Mouse (Mus musculus) hindbrain, postnatal 0 days (tissue): ENCODE results near the gene Trp53i13. TPM values are rescaled to one million over a fixed set of nuclear protein-coding genes. Genes with fewer than 3 reads are reported as not detected.

Source experiments
- ATAC-seq: fragments of 200-750 bp; cut with Nextera tagmentation; 2 replicates; pipeline ENCODE4 v1.8.0; 2017; ENCODE audit warnings: mild to moderate bottlenecking, moderate TSS enrichment, moderate library complexity
- DNase-seq: peaks from one replicate; pipeline ENCODE4 v3.0.0-alpha.2; 2015; ENCODE audit warnings: low spot score
- H3K27ac ChIP-seq: fragments of 300-500 bp; sonication (generic); 2 replicates; pipeline ENCODE4 v1.5.1; 2014; ENCODE audit warnings: mild to moderate bottlenecking
- H3K27me3 ChIP-seq: fragments of 300-500 bp; sonication (generic); 2 replicates; pipeline ENCODE4 v1.6.1; 2014; ENCODE audit warnings: low read length, mixed read lengths; ENCODE audit not compliant: insufficient read depth
- H3K36me3 ChIP-seq: fragments of 300-500 bp; sonication (generic); 2 replicates; pipeline ENCODE4 v1.6.1; 2014; ENCODE audit warnings: low read length, mixed read lengths; ENCODE audit not compliant: insufficient read depth
- H3K4me1 ChIP-seq: fragments of 300-500 bp; sonication (generic); 2 replicates; pipeline ENCODE4 v1.6.1; 2014; ENCODE audit warnings: antibody characterized with exemption, low read length, mixed read lengths; ENCODE audit not compliant: insufficient read depth
- H3K4me2 ChIP-seq: fragments of 300-500 bp; sonication (generic); 2 replicates; pipeline ENCODE4 v1.6.1; 2014; ENCODE audit warnings: low read depth, mild to moderate bottlenecking, low read length, moderate library complexity, mixed read lengths
- H3K4me3 ChIP-seq: fragments of 300-500 bp; sonication (generic); 2 replicates; pipeline ENCODE4 v1.5.1; 2014; ENCODE audit warnings: low read length
- H3K9ac ChIP-seq: fragments of 300-500 bp; sonication (generic); replicated peaks from 2 replicates; pipeline ENCODE4 v1.6.1; 2014; ENCODE audit warnings: mild to moderate bottlenecking, low read length, moderate library complexity, mixed read lengths
- H3K9me3 ChIP-seq: fragments of 300-500 bp; sonication (generic); 2 replicates; pipeline ENCODE4 v1.6.1; 2016; ENCODE audit warnings: low read length, mixed read lengths
- CTCF ChIP-seq: IDR thresholded peaks from 2 replicates; pipeline ENCODE4 v1.5.1; 2016; ENCODE audit warnings: antibody characterized with exemption, control low read depth, low read depth
- whole genome bisulfite sequencing: fragments of 180-500 bp; shearing (Covaris S2); extraction: QIAGEN DNeasy Blood & Tissue Kit; methylation state at CpG from one replicate; pipeline ENCODE4 v1.1.7; 2014; 5-methylcytosine and 5-hydroxymethylcytosine counted together
- polyA plus RNA-seq: library from polyadenylated mRNA; unstranded; fragments of >200 nt; fragmentation: Nextera tagmentation; extraction: Ambion mirVana; gene quantifications from 2 replicates; pipeline ENCODE4 v1.2.1, GENCODE M21; 2015
- total RNA-seq: library from RNA; depleted of rRNA; stranded (reverse); fragments of >200 nt; gene quantifications from 2 replicates; pipeline ENCODE4 v1.2.3, GENCODE M21; 2014

Trp53i13 gene
- total and polyA plus RNA-seq, 2 experiments from 2014 or later: 13.7 to 14.3 TPM

GRCm38 (mm10) chr11:77514832-77515636 is 746 bp downstream of the Trp53i13 start, which contains the start of gene Abhd15:
Gene Abhd15, plus strand, starts transcription at chr11:77515121.
- H3K27ac ChIP-seq: peak within 1 kb of the TSS; percentile 48; the same call in 1 of the 2 replicates

DNA sequence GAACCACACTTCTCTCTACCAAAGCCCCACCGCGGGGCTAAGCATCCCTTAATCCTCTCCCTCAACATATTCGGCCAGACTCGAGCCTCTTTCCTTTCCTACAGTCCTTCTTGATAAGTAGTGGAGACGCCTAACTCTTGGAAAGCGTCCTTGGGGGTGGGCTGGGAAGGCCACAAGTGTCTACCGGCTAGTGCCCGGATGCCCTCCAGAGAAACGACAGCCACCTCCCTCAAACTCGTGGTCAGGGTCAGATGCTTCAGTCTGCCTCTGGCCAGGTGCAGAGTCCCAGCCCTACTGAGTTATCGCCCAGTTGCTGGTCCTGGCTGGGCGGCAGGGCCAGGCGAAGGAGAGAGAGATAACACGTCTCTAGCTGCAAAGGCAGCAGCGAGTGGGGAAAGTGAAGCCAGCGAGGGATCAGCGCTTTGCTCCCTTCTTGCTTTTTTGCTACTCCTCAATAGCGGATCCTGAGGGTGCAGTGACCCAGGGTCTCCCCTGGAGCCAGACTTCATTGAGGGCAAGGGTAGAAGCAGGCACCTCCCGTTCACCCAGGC is 1.4 kb downstream of the Trp53i13 start:
- TF ChIP-seq CTCF: no peak
- ATAC-seq (no peak), DNase-seq (no peak)
- 8% methylated on average over 19 of the region's 19 CpGs for WGBS
- Histone ChIP-seq H3K4me3 (peak overlapping the region; percentile 47), H3K27ac (peak overlapping the region; percentile 48; the same call in 1 of the 2 replicates), H3K4me1 (peaks cover 8% of the 10 kb centered on the region; the same call in 1 of the 2 replicates), H3K9ac (0 out of 2 replicates have a peak overlapping the region, but pooled peaks have one; percentile 37), H3K36me3 (no peaks in the 10 kb centered on the region), H3K27me3 (peaks cover 12% of the 10 kb centered on the region; the same call in 1 of the 2 replicates), H3K4me2 (peak overlapping the region; percentile 78), H3K9me3 (no peaks in the 10 kb centered on the region)

More at GRCm38 (mm10) chr11:77514832-77515636, 746 bp downstream of the Trp53i13 start, which contains the start of gene Abhd15:
- no peaks in the 10 kb centered on the region for H3K9me3 ChIP-seq
- no peak for TF ChIP-seq CTCF
- H3K4me3 ChIP-seq: peak within 1 kb of the TSS; percentile 47
- H3K27me3 ChIP-seq: peaks cover 12% of the 10 kb centered on the region; the same call in 1 of the 2 replicates
- peak within 1 kb of the TSS; percentile 78 for H3K4me2 ChIP-seq
- H3K9ac ChIP-seq: peak within 1 kb of the TSS; percentile 37; the same call in 1 of the 2 replicates
- peak; percentile 78 for DNase-seq
- peaks cover 8% of the 10 kb centered on the region; the same call in 1 of the 2 replicates for H3K4me1 ChIP-seq
- no peaks in the 10 kb centered on the region for H3K36me3 ChIP-seq
- WGBS: 2% methylated on average over 69 of the region's 72 CpGs
- ATAC-seq: peak; percentile 70

GRCm38 (mm10) chr11:77513811-77514170 is 2.0 kb downstream of the Trp53i13 start:
- TF ChIP-seq CTCF: no peak
- H3K27me3 ChIP-seq: peaks cover 12% of the 10 kb centered on the region; the same call in 1 of the 2 replicates

DNA sequence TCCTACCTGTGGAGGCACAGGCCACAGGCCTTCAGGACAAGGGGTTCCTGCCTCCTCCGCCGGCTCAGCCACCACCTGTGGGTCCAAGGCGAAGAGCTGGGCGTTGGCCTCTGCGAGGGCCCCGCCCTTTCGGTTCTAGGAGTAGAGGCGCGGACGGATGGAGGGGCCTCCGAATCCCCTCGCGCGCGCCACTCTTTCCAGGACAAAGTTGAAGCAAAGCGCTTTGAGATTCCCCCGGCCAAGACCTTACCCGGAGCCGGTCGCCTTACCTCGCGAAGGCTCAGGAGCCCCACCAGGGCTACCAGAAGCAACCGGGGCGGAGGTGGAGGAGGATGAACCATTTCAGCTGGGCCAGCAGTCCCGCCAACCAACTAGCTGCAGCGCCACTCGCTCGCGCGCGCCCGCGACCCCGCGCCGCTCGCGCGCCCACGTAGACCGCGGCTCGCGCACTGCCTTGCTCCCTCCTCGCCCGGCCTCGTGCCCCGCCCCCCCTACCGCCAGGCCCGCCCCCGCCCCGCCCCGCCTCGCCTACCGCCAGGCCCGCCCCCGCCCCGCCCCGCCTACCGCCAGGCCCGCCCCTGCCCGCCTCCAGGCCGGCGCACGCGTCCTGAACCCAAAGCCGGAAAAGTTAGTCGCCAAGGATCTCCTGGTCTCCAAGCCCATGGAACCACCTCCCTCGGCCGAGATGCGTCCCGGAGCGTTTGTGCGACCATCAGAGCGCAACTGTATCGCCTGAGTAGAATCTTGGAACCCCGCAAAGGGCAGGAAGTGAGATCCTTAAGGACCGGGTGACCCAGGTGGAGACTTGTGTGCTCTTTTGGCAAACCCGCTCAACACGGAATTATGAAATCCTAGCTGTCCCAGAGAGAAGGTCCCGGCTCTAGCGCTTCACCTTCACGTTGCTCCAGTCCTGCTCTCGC is 2.6 kb downstream of the Trp53i13 start:
- Histone ChIP-seq H3K9me3 (no peaks in the 10 kb centered on the region), H3K9ac (peak overlapping the region; percentile 58), H3K4me1 (peaks cover 12% of the 10 kb centered on the region; the same call in 1 of the 2 replicates), H3K36me3 (no peaks in the 10 kb centered on the region), H3K27me3 (peaks cover 12% of the 10 kb centered on the region; the same call in 1 of the 2 replicates), H3K27ac (peak overlapping the region; percentile 46; the same call in 1 of the 2 replicates), H3K4me3 (peak overlapping the region; percentile 63), H3K4me2 (peak overlapping the region; percentile 96)
- DNase-seq (peak; percentile 91), ATAC-seq (peak; percentile 77)
- no peak for TF ChIP-seq CTCF
- WGBS: under 1% methylated on average over 72 of the region's 84 CpGs

More at GRCm38 (mm10) chr11:77513811-77514170, 2.0 kb downstream of the Trp53i13 start:
- no peak for DNase-seq
- no peaks in the 10 kb centered on the region for H3K36me3 ChIP-seq
- whole genome bisulfite sequencing: 11% methylated on average over 10 of the region's 10 CpGs
- no peak for ATAC-seq
- no peaks in the 10 kb centered on the region for H3K9me3 ChIP-seq
- H3K4me3 ChIP-seq: peak overlapping the region; percentile 63
- H3K4me1 ChIP-seq: peaks cover 8% of the 10 kb centered on the region; the same call in 1 of the 2 replicates
- H3K9ac ChIP-seq: peak overlapping the region; percentile 28; the same call in 1 of the 2 replicates
- H3K27ac ChIP-seq: peak overlapping the region; percentile 46; the same call in 1 of the 2 replicates
- peak overlapping the region; percentile 96 for H3K4me2 ChIP-seq

- Histone ChIP-seq H3K36me3 (peaks cover 8% of the 10 kb centered on the region), H3K4me1 (peaks cover 13% of the 10 kb centered on the region; the same call in 1 of the 2 replicates), H3K9me3 (no peaks in the 10 kb centered on the region), H3K9ac (no peak overlapping the region), H3K27me3 (peaks cover 8% of the 10 kb centered on the region; the same call in 1 of the 2 replicates), H3K4me3 (no peak overlapping the region), H3K4me2 (no peak overlapping the region), H3K27ac (no peak overlapping the region)
- 81% methylated on average over 5 of the region's 5 CpGs for WGBS
- DNase-seq: no peak
- no peak for TF ChIP-seq CTCF
- no peak for ATAC-seq
Measured at GRCm38 (mm10) chr11:77511336-77511735, 4.4 kb downstream of the Trp53i13 start.
